Mouse (Mus musculus): ENCODE measurements around the gene Fam57b. TPM values are rescaled to one million over a fixed set of nuclear protein-coding genes. Genes with fewer than 3 reads are reported as not detected.

Gene Fam57b
- polyA plus RNA-seq, 1 experiment from 2014 or later = 0.13 TPM

DNA sequence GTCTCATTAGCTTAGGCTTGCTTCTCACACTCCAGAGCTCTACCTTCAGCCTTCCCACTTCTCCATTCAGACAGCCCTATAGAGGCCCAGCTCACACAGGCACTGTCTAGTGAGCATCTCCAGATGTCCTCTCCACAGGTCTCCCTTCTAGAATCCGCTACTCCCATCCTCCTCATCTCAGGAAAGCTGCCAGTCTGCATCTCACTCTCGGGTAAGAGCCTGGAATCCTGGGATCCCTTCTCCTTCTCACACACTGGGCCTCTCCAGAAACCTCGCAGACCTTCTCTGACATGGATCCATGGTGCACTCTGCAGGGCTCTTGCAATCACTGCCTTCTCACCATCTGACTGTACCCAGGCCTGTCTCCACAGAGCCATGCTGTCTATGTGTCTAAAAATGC, 58.2 kb downstream of the Fam57b start:
- no peak for DNase-seq (ENCODE audit: low spot score)
- TF ChIP-seq CTCF (IDR thresholded peaks at IDR 0.05) (no peak), EP300 (IDR thresholded peaks at IDR 0.05) (no peak)
- H3K27me3 ChIP-seq (replicated peaks; ENCODE audit: insufficient read depth, low read length) = no peaks in the 10 kb centered on the region
- H3K4me3 ChIP-seq (ENCODE audit: low read depth, low read length) = no peak overlapping the region
- no peak for ATAC-seq
- peak overlapping the region; percentile 63 for H3K27ac ChIP-seq (ENCODE audit: low read length)
- H3K9ac ChIP-seq (replicated peaks; ENCODE audit: low read depth) = no peak overlapping the region
- no peaks in the 10 kb centered on the region; the same call in 1 of the 2 replicates for H3K4me1 ChIP-seq (ENCODE audit: insufficient read depth, low read depth, low read length)
- no peaks in the 10 kb centered on the region for H3K9me3 ChIP-seq (ENCODE audit: low read length)
- no peak overlapping the region for H3K4me2 ChIP-seq (replicated peaks; ENCODE audit: low read depth, low read length)
- 90% methylated on average over 3 of the region's 3 CpGs for WGBS
- peaks cover 13% of the 10 kb centered on the region for H3K36me3 ChIP-seq (ENCODE audit: insufficient read depth, low read length)

GRCm38 (mm10) chr7:126856741-126857420, 59.4 kb downstream of the Fam57b start:
- H3K4me1 ChIP-seq (ENCODE audit: insufficient read depth, low read depth, low read length) = peaks cover 6% of the 10 kb centered on the region; the same call in 1 of the 2 replicates
- TF ChIP-seq CTCF (IDR thresholded peaks at IDR 0.05) (peak; percentile 29), EP300 (IDR thresholded peaks at IDR 0.05) (peak; percentile 47; the same call in 1 of the 2 replicates)
- ATAC-seq (peak; percentile 87), DNase-seq (ENCODE audit: low spot score) (peak; percentile 73)
- no peaks in the 10 kb centered on the region for H3K9me3 ChIP-seq (ENCODE audit: low read length)
- peaks cover 13% of the 10 kb centered on the region for H3K36me3 ChIP-seq (ENCODE audit: insufficient read depth, low read length)
- H3K4me3 ChIP-seq (ENCODE audit: low read depth, low read length) = no peak overlapping the region
- WGBS = 57% methylated on average over 9 of the region's 9 CpGs
- H3K27ac ChIP-seq (ENCODE audit: low read length) = peak overlapping the region; percentile 83
- no peak overlapping the region for H3K9ac ChIP-seq (replicated peaks; ENCODE audit: low read depth)
- H3K27me3 ChIP-seq (replicated peaks; ENCODE audit: insufficient read depth, low read length) = no peaks in the 10 kb centered on the region
- no peak overlapping the region for H3K4me2 ChIP-seq (replicated peaks; ENCODE audit: low read depth, low read length)

- peaks cover 6% of the 10 kb centered on the region; the same call in 1 of the 2 replicates for H3K4me1 ChIP-seq (ENCODE audit: insufficient read depth, low read depth, low read length)
- H3K4me3 ChIP-seq (ENCODE audit: low read depth, low read length) = peak overlapping the region; percentile 61
- H3K27me3 ChIP-seq (replicated peaks; ENCODE audit: insufficient read depth, low read length) = no peaks in the 10 kb centered on the region
- no peak for ATAC-seq
- H3K36me3 ChIP-seq (ENCODE audit: insufficient read depth, low read length) = peaks cover 12% of the 10 kb centered on the region; the same call in 1 of the 2 replicates
- TF ChIP-seq CTCF (IDR thresholded peaks at IDR 0.05) (no peak), EP300 (IDR thresholded peaks at IDR 0.05) (no peak)
- WGBS = 52% methylated on average over 5 of the region's 5 CpGs
- H3K9ac ChIP-seq (replicated peaks; ENCODE audit: low read depth) = peak overlapping the region; percentile 44
- peak overlapping the region; percentile 71 for H3K4me2 ChIP-seq (replicated peaks; ENCODE audit: low read depth, low read length)
- DNase-seq (ENCODE audit: low spot score) = no peak
- H3K27ac ChIP-seq (ENCODE audit: low read length) = no peak overlapping the region
- H3K9me3 ChIP-seq (ENCODE audit: low read length) = no peaks in the 10 kb centered on the region
Measured at GRCm38 (mm10) chr7:126860987-126861386, 63.5 kb downstream of the Fam57b start.

GRCm38 (mm10) chr7:126861429-126862130, 64.1 kb downstream of the Fam57b start, which contains the start of gene Hirip3:
Hirip3 (plus strand) TSS chr7:126861972.
- H3K9me3 ChIP-seq (ENCODE audit: low read length) = no peaks in the 10 kb centered on the region
- ATAC-seq (peak; percentile 94), DNase-seq (ENCODE audit: low spot score) (peak; percentile 97)
- H3K9ac ChIP-seq (replicated peaks; ENCODE audit: low read depth) = peak within 1 kb of the TSS; percentile 44
- peak within 1 kb of the TSS; percentile 71 for H3K4me2 ChIP-seq (replicated peaks; ENCODE audit: low read depth, low read length)
- no peaks in the 10 kb centered on the region for H3K27me3 ChIP-seq (replicated peaks; ENCODE audit: insufficient read depth, low read length)
- peak within 1 kb of the TSS; percentile 61 for H3K4me3 ChIP-seq (ENCODE audit: low read depth, low read length)
- peaks cover 6% of the 10 kb centered on the region; the same call in 1 of the 2 replicates for H3K4me1 ChIP-seq (ENCODE audit: insufficient read depth, low read depth, low read length)
- H3K36me3 ChIP-seq (ENCODE audit: insufficient read depth, low read length) = peaks cover 18% of the 10 kb centered on the region
- TF ChIP-seq CTCF (IDR thresholded peaks at IDR 0.05) (0 out of 2 replicates have a peak, but pooled peaks have one; percentile 9), EP300 (IDR thresholded peaks at IDR 0.05) (no peak)
- peak within 1 kb of the TSS; percentile 66; the same call in 1 of the 2 replicates for H3K27ac ChIP-seq (ENCODE audit: low read length)
- 1% methylated on average over 42 of the region's 42 CpGs for WGBS

DNA sequence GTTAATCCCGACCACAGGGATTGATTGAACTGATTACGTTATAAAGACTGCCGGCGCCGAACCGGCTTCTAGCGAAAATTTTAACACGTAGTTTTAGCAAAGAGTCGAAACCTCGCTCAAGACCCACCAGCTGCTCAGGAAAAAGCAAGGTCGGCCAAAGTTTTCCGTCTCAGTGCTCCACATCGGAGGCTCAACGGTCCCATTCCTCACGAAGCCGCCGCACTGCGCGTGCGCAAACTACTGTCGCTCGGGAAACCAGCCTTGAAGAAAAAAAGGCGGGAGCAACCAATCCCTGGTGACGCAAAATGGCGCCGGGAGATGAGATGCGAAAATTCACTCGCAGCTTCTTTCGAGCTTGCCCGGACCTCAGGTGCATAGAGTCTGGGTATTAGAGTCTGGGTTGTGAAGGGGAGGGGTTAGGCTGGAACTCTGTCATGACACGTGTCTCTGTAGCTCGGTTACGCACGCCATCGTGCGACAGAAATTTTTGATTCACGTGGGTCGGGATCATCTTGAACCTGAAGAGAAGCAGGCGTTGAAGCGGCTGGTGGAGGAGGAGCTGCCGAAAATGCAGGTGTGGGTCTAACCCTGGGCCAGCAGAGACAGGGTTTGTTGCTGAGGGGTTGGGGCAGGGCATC, 64.8 kb downstream of the Fam57b start, which contains the start of gene Ino80e:
Ino80e (minus strand) TSS at position 231 of the 638 bp plus-strand sequence.
- H3K9ac ChIP-seq (replicated peaks; ENCODE audit: low read depth) = peak within 1 kb of the TSS; percentile 44
- H3K27ac ChIP-seq (ENCODE audit: low read length) = peak within 1 kb of the TSS; percentile 66; the same call in 1 of the 2 replicates
- H3K9me3 ChIP-seq (ENCODE audit: low read length) = no peaks in the 10 kb centered on the region
- peak within 1 kb of the TSS; percentile 71 for H3K4me2 ChIP-seq (replicated peaks; ENCODE audit: low read depth, low read length)
- H3K4me1 ChIP-seq (ENCODE audit: insufficient read depth, low read depth, low read length) = peaks cover 6% of the 10 kb centered on the region; the same call in 1 of the 2 replicates
- DNase-seq (ENCODE audit: low spot score) (peak; percentile 96), ATAC-seq (peak; percentile 84)
- peaks cover 24% of the 10 kb centered on the region for H3K36me3 ChIP-seq (ENCODE audit: insufficient read depth, low read length)
- H3K4me3 ChIP-seq (ENCODE audit: low read depth, low read length) = peak within 1 kb of the TSS; percentile 61
- under 1% methylated on average over 41 of the region's 41 CpGs for WGBS
- H3K27me3 ChIP-seq (replicated peaks; ENCODE audit: insufficient read depth, low read length) = no peaks in the 10 kb centered on the region
- peak; percentile 17; the same call in 1 of the 2 replicates for TF ChIP-seq CTCF (IDR thresholded peaks at IDR 0.05)
- no peak for TF ChIP-seq EP300 (IDR thresholded peaks at IDR 0.05)

Measured in lung, postnatal 0 days (tissue).